Mouse (Mus musculus): Measurements from ENCODE around the gene Vangl1.

Vangl1 gene

GRCm38 (mm10) chr3:102142947-102143346 lies 61.5 kb downstream of the Vangl1 start:
- DNase-seq (ENCODE audit: low spot score): no peak

- no peak for DNase-seq (ENCODE audit: low spot score)
These were observed 62.6 kb downstream of the Vangl1 start for GRCm38 (mm10) chr3:102141893-102142292.

DNA sequence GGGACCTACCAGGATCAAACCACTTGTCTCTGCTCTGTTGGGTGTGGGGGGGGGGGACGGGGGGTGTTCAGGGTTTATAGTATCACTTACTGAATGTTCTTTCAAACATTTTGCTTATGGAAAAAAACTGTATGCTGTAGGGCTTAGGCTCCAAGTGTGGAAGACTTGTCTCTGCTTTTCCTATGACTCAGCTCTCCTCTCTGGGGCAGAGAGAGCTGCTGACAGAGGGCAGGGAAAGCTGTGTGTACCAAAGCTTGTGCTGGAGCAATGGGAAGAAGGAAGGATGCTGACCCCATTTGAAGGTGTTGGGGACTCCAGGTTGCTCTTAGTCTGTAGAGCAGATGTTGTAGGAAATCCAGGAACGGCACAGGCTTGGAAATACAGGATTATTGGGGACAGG lies 63.0 kb downstream of the Vangl1 start:
- no peak for DNase-seq (ENCODE audit: low spot score)

DNA sequence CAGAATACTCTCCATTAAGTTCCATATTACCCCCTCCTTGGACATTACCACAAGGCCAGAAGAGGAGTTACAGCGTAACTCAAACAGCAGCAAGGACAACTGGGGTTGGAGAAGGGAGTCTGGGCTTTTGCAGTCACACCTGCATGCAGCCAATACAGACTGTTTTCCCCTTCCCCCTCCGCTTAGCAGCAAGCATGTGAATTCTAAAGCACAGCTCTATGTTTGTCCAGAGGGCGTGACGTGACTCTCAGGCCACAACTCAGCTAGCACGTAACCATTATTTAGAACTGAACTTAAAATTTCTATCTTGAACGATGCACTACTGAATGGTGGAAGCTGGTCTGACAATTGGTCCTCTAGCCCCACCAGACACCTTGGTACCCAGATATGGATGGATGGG lies 63.9 kb downstream of the Vangl1 start:
- DNase-seq (ENCODE audit: low spot score): no peak

DNA sequence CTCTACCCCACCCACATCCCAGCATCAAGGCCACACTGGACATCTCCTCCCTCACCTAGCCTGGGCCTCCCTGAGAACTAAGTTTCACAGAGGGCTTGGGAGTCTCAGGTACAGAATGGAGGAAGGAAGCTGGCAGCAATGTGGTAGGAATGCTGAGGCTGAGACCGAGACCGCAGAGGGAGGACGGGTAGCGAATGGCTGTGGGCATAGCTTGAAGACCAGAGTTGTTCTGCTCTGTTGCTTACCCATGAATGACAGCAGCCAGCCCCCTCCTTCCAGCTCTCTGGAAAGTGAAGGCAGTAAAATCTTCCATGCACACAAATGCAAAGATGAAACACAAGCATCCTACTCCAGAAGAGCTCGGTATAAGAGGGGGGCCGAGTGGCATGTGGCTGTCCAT lies 65.6 kb downstream of the Vangl1 start:
- no peak for DNase-seq (ENCODE audit: low spot score)

DNA sequence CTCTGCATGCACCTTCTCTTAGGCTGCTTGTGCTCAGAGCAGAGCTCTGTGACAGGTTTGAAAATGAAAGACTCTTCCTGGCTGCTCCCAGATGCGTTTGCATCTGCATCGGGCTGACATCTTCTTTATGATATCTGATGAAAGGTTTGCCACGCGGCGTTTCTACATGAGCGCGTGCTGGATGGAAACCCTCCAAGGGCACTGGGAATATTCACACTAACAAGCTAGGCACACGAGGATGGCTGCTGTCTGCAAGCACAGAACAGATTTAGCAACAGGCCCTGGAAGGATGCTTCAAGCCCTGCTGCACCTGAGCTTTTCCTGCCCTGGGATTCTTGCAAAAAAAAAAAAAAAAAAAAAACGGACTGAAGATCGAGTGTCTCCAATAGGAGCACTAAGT lies 67.3 kb downstream of the Vangl1 start:
- DNase-seq (ENCODE audit: low spot score): no peak

- DNase-seq (ENCODE audit: low spot score): no peak
These were observed 68.9 kb downstream of the Vangl1 start for GRCm38 (mm10) chr3:102135389-102136113.

DNA sequence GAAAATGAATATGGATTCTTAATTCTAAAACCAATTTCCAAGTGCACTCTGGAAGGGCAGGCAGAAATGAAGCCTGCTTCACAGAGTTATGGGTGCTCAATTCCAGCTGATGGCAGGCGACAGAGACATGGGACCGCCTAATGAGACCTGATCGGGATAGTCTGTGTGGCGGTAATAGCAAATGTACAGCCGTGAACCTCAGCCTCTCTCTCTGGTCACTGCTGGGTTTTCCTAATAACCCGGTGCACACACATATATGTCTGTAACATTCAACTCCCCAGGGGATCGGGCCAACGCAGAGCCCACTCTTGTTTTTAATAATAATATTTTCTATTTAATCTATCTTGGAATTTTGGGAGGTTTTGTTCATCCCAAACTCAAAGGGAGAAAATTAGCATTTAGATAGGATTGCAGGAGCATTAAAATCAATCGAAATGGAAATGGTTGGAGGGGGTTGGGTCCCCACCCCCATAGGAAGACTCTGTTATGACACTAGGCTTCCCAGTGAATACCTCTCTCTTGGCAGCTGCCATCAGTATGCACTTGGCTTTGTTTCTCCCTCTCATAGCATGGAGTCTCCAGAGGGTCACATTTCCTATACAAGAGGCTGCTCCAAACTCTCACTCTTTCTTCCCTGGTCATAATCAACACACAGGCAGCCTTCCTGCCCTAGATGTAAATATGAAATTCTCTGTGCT lies 72.7 kb downstream of the Vangl1 start:
- DNase-seq (ENCODE audit: low spot score): no peak

DNA sequence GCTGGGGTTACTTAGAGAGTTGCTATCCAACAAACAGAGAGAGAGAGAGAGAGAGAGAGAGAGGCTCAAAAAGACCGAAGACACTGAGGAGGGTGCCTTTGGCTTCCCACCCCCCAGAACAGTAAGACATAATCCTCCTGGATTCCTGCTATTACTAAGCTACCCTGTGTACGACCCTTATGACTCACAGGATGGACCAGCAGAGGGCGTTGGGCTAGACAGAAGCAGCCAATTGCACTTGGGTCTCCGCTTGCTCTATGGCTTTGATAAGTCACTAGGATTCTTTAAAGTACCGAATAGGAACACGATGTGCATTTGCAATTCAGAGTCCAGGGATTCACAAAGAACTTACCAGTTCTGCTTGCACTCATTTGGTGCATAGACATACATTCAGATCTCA lies 74.0 kb downstream of the Vangl1 start:
- no peak for DNase-seq (ENCODE audit: low spot score)

DNA sequence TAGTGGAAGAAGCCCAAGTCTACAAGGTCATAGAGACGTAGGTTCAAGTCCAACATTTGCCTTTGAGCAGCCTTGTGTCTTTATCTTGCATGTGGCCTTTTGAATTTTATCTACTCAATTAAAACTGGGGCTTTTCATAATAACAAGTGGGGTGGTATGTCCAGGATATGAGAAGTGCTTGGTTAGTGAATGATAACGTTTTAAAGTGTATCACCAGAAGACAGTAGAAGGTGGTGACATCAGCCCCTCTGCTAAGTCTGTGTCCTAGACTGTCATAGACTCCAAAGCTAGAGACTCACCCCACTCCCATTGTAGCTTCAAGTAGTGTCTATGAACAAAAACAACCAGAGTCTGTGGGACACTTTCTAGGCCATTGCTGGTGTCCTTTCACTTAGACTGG lies 76.3 kb downstream of the Vangl1 start:
- no peak for DNase-seq (ENCODE audit: low spot score)

GRCm38 (mm10) chr3:102127114-102127513 lies 77.4 kb downstream of the Vangl1 start:
- DNase-seq (ENCODE audit: low spot score): no peak

GRCm38 (mm10) chr3:102125546-102125945 lies 78.9 kb downstream of the Vangl1 start:
- no peak for DNase-seq (ENCODE audit: low spot score)

DNA sequence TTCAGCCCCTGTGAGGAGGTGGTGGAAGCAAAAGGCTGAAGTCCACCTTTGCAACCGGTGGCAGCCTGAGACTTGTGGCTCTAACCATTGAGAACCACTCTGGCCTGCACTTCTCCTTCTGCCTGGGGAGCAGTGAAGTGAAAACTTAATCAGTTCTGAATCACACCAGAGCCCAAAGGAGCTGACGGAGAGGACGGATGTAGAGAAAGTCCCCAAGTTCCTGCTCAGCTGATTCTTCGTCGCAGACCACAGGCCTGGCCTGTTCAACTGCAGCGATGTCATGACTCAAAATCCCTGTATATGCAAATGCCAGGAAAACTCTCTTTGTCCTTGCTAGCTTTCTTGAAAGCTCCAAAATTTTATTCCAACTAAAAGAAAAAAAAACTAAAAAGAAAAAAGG lies 80.8 kb downstream of the Vangl1 start:
- no peak for DNase-seq (ENCODE audit: low spot score)

DNA sequence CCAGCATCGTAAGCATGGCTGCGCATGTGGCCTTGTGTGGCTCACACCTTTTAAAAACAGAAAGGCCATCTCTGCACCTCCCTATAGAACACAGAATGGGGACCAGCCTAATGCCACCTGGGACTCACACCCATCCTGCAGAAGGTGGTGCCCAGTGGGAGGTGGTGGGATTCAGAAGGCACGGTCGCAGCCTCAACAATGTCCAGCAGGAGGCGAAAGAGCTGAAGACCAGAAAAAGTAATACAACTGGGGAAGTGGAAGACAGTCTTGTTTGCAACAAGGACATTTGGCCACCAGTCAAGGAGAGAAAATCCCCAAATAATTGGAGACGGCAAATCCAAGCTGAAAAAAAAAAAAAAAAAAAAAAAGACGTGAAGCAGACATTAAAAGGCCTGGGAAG lies 82.4 kb downstream of the Vangl1 start:
- DNase-seq (ENCODE audit: low spot score): no peak

- DNase-seq (ENCODE audit: low spot score): no peak
These were observed 83.5 kb downstream of the Vangl1 start for GRCm38 (mm10) chr3:102120947-102121346.

DNA sequence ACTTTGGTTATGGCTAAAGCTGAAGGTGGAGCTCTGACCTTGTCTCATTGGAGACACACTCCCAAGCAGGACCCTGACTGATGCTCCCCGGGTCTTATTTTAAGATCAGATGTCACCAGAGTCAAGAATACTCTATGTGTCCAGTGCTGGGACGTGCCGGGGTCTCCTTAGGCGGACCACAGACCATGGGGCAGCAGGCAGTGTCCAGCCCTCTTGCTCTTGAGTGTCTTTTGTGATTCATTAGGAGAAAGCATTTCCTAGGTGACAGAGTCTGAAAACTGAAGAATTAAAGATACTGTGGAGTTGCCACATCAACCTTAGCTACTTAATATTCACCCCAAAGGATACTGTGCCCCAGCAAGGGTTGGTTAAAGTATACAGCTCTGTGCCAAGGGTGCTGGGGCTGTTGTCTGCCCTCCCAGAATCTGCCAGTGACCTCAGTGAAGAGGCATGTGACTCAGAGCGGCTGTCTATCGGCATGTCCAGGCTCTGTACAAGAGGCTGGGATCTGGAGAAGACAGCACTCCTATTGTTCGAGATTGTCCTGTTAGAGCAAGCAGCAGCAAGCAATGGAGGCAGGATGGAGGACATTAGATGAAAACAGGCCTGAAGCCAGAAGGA lies 92.4 kb downstream of the Vangl1 start:
- no peak for DNase-seq (ENCODE audit: low spot score)

GRCm38 (mm10) chr3:102108201-102108600 lies 96.3 kb downstream of the Vangl1 start:
- DNase-seq (ENCODE audit: low spot score): no peak

DNA sequence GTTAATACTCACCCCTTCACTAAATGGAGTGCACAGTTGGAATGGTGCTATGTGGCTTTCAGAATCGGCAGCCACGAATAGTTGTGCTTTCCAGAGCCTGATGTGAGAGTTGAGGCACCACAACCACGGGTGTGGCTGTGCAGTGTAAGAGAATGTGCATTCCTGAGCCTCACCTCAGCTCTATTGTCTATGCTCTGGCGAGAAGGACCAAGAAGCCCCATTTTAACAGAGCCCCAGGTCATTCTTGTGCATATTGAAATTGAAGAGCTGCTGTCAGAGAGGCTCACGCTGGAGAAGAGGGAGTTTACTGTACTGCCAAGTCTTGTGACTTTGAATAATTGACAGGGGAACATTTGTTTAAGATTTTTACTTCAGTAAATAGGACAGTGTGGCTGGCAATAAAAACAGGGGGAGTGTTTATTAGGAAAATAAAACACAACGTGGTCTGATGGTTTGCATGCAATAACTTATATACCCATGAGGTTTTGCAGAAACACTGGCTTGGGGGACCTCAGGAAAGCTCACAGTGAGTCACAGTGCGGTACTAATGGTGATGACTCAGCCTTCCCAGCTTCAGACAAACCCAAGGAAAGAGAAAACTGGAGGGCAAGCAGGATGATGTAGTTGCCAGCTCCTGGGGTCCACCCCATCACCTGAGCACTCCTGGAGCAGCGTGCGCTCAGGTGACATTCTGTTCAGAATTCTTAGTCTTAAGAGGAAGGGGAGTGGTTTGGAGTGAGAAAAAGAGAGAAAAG lies 100.5 kb downstream of the Vangl1 start:
- DNase-seq (ENCODE audit: low spot score): no peak

Data from ovary, postnatal 36 days (tissue).